Comparison of ENCODE assay signal across 12 mouse cellular contexts in genomic region chr13:83717686-83718210, GRCm38 (mm10).
DNase-seq lines count a peak whose midpoint lies in the region; ATAC-seq and TF ChIP-seq lines count a peak whose summit lies in the region.
"Had no signal": no experiment of that assay in that cellular context is flagged by ENCODE, and none has a peak within 500 bp of the region (broad histone marks: within the 10 kb centered on the region; RNA-seq: fewer than 3 reads in every experiment).

No protein-coding gene starts in this region.

- H3K79me3 ChIP-seq in C2C12 (ENCODE audit: low read depth), result no peaks in the 10 kb centered on the region

- H3K27me3 ChIP-seq in C2C12 (ENCODE audit: control insufficient read depth, insufficient read depth, insufficient read length), result peaks cover 10% of the 10 kb centered on the region
- no peaks in the 10 kb centered on the region for H3K27me3 ChIP-seq in forebrain, postnatal 0 days (ENCODE audit: insufficient read depth, low read length)
- peaks cover 3% of the 10 kb centered on the region; the same call in 1 of the 2 replicates for H3K27me3 ChIP-seq in midbrain, embryonic 16.5 days (ENCODE audit: control insufficient read depth, insufficient read depth, low read depth, low read length)
- peaks cover 96% of the 10 kb centered on the region for H3K27me3 ChIP-seq in kidney, embryonic 16.5 days (ENCODE audit: insufficient read depth, low read length)

- WGBS in forebrain, postnatal 0 days, result 12% methylated on average over 4 of the region's 4 CpGs
- WGBS in midbrain, embryonic 16.5 days, result 28% methylated on average over 4 of the region's 4 CpGs
- WGBS in kidney, embryonic 16.5 days, result 8% methylated on average over 4 of the region's 4 CpGs

- DNase-seq in Muller cell, postnatal 12 days (ENCODE audit: inconsistent ontology term), result peak; percentile 31
- DNase-seq in forebrain, postnatal 0 days, result peak; percentile 62
- DNase-seq in ovary, postnatal 36 days (ENCODE audit: low spot score), result no peak
- DNase-seq: heart, adult 2 months; liver, embryonic 13.5 days had no signal

- H3K9me3 ChIP-seq in forebrain, postnatal 0 days (ENCODE audit: low read length), result no peaks in the 10 kb centered on the region
- H3K9me3 ChIP-seq in midbrain, embryonic 16.5 days (replicated peaks; ENCODE audit: control insufficient read depth, low read length, poor library complexity, severe bottlenecking), result no peaks in the 10 kb centered on the region
- H3K9me3 ChIP-seq in kidney, embryonic 16.5 days (ENCODE audit: low read length), result no peaks in the 10 kb centered on the region
- H3K9me3 ChIP-seq: embryonic facial prominence, embryonic 10.5 days; liver, embryonic 13.5 days had no signal

- no peak for ATAC-seq in forebrain, postnatal 0 days
- ATAC-seq in midbrain, embryonic 16.5 days, result no peak
- no peak for ATAC-seq in kidney, embryonic 16.5 days (ENCODE audit: low FRiP score, low TSS enrichment)
- ATAC-seq in frontal cortex, adult (ENCODE audit: low TSS enrichment), result no peak
- ATAC-seq: intestine, embryonic 16.5 days had no signal

- H3K4me1 ChIP-seq in forebrain, postnatal 0 days (ENCODE audit: insufficient read depth), result peaks cover 13% of the 10 kb centered on the region; the same call in 1 of the 2 replicates
- peaks cover 9% of the 10 kb centered on the region; the same call in 1 of the 2 replicates for H3K4me1 ChIP-seq in midbrain, embryonic 16.5 days (ENCODE audit: control insufficient read depth, insufficient read depth, low read length)
- 0 out of 2 replicates have a peak, but pooled peaks cover 4% of the 10 kb centered on the region for H3K4me1 ChIP-seq in kidney, embryonic 16.5 days (ENCODE audit: insufficient read depth, low read length)
- H3K4me1 ChIP-seq: liver, embryonic 13.5 days had no signal

- TF ChIP-seq CTCF in C2C12 (IDR thresholded peaks at IDR 0.05; ENCODE audit: control insufficient read depth, insufficient read depth, insufficient read length), result no peak
- no peak for TF ChIP-seq CTCF in forebrain, postnatal 0 days (IDR thresholded peaks at IDR 0.05; ENCODE audit: low read depth)

- peak overlapping the region; percentile 100 for H3K9ac ChIP-seq in forebrain, postnatal 0 days
- H3K9ac ChIP-seq in midbrain, embryonic 16.5 days (ENCODE audit: low read depth, low read length), result peak overlapping the region; percentile 8
- no peak overlapping the region for H3K9ac ChIP-seq in kidney, embryonic 16.5 days (replicated peaks; ENCODE audit: low read length)
- H3K9ac ChIP-seq: liver, embryonic 13.5 days had no signal

- no peaks in the 10 kb centered on the region for H3K36me3 ChIP-seq in C2C12 (ENCODE audit: control insufficient read depth, insufficient read depth)
- H3K36me3 ChIP-seq in forebrain, postnatal 0 days (ENCODE audit: insufficient read depth), result no peaks in the 10 kb centered on the region
- no peaks in the 10 kb centered on the region for H3K36me3 ChIP-seq in midbrain, embryonic 16.5 days (ENCODE audit: control insufficient read depth, insufficient read depth, low read length)
- no peaks in the 10 kb centered on the region for H3K36me3 ChIP-seq in kidney, embryonic 16.5 days (ENCODE audit: insufficient read depth, low read length)
- H3K36me3 ChIP-seq: embryonic facial prominence, embryonic 10.5 days; liver, embryonic 13.5 days had no signal

- no peak overlapping the region for H3ac ChIP-seq in C2C12 (ENCODE audit: control insufficient read depth, insufficient read length, low read depth)

- H3K4me3 ChIP-seq in C2C12 (ENCODE audit: insufficient read depth, poor library complexity, severe bottlenecking), result no peak overlapping the region
- peak overlapping the region; percentile 67 for H3K4me3 ChIP-seq in forebrain, postnatal 0 days (ENCODE audit: low read depth, low read length)
- H3K4me3 ChIP-seq in midbrain, embryonic 16.5 days (ENCODE audit: low read depth, low read length), result peak overlapping the region; percentile 5; the same call in 1 of the 2 replicates
- no peak overlapping the region for H3K4me3 ChIP-seq in kidney, embryonic 16.5 days (ENCODE audit: low read length)
- H3K4me3 ChIP-seq: heart, adult 2 months; liver, embryonic 13.5 days; myocyte had no signal

- peak overlapping the region; percentile 71 for H3K4me2 ChIP-seq in forebrain, postnatal 0 days (ENCODE audit: low read depth)
- H3K4me2 ChIP-seq in midbrain, embryonic 16.5 days (ENCODE audit: low read length), result peak overlapping the region; percentile 63
- H3K4me2 ChIP-seq in kidney, embryonic 16.5 days (replicated peaks; ENCODE audit: low read depth, low read length), result no peak overlapping the region
- H3K4me2 ChIP-seq: liver, embryonic 13.5 days had no signal

- peak overlapping the region; percentile 100 for H3K27ac ChIP-seq in forebrain, postnatal 0 days (ENCODE audit: low read depth, low read length)
- H3K27ac ChIP-seq in midbrain, embryonic 16.5 days (ENCODE audit: low read length), result peak overlapping the region; percentile 97
- H3K27ac ChIP-seq in kidney, embryonic 16.5 days (ENCODE audit: low read length), result no peak overlapping the region
- H3K27ac ChIP-seq: embryonic facial prominence, embryonic 10.5 days; heart, adult 2 months; liver, embryonic 13.5 days had no signal

- H3K79me2 ChIP-seq in C2C12 (ENCODE audit: control insufficient read depth, insufficient read depth), result no peaks in the 10 kb centered on the region

TF ChIP-seq in C2C12, 6 proteins besides CTCF, POLR2A, EP300 and RAD21:
- TF ChIP-seq USF1 (IDR thresholded peaks at IDR 0.05; ENCODE audit: low read depth), result peak; percentile 69
- TF ChIP-seq MYOG (IDR thresholded peaks at IDR 0.05; ENCODE audit: control insufficient read depth, extremely low read depth, insufficient read length), result no peak
TF ChIP-seq in C2C12: peak in this region for 1.

Comparison
In these comparisons a context has a peak if more than half of its experiments do, and no peak if none do; other contexts are left out.
1. H3K4me3 ChIP-seq: peak in forebrain, postnatal 0 days (single experiment) and midbrain, embryonic 16.5 days (single experiment); none in C2C12 (single experiment) and kidney, embryonic 16.5 days (single experiment).